Mouse (Mus musculus) forebrain, postnatal 0 days (tissue): ENCODE measurements around the gene Necab3. TPM values are rescaled to one million over a fixed set of nuclear protein-coding genes. Genes with fewer than 3 reads are reported as not detected.

Source experiments
- ATAC-seq: fragments of 200-750 bp; cut with Nextera tagmentation; 2 replicates; pipeline ENCODE4 v1.8.0; 2017; ENCODE audit warnings: mild to moderate bottlenecking, moderate library complexity
- DNase-seq: peaks from one replicate; pipeline ENCODE4 v3.0.0-alpha.2; 2015
- H3K27ac ChIP-seq: fragments of 300-500 bp; sonication (generic); 2 replicates; pipeline ENCODE4 v1.5.1; 2014; ENCODE audit warnings: low read depth, mild to moderate bottlenecking, antibody characterized with exemption, low read length, moderate library complexity, mixed read lengths
- H3K27me3 ChIP-seq: fragments of 300-500 bp; sonication (generic); 2 replicates; pipeline ENCODE4 v1.6.1; 2014; ENCODE audit warnings: mild to moderate bottlenecking, low read length, mixed read lengths; ENCODE audit not compliant: insufficient read depth
- H3K36me3 ChIP-seq: fragments of 300-500 bp; sonication (generic); 2 replicates; pipeline ENCODE4 v1.6.1; 2014; ENCODE audit warnings: mild to moderate bottlenecking, moderate library complexity; ENCODE audit not compliant: insufficient read depth
- H3K4me1 ChIP-seq: fragments of 300-500 bp; sonication (generic); 2 replicates; pipeline ENCODE4 v1.6.1; 2014; ENCODE audit warnings: antibody characterized with exemption; ENCODE audit not compliant: insufficient read depth
- H3K4me2 ChIP-seq: fragments of 300-500 bp; sonication (generic); 2 replicates; pipeline ENCODE4 v1.6.1; 2014; ENCODE audit warnings: low read depth, mild to moderate bottlenecking, moderate library complexity
- H3K4me3 ChIP-seq: fragments of 300-500 bp; sonication (generic); 2 replicates; pipeline ENCODE4 v1.5.1; 2014; ENCODE audit warnings: low read depth, low read length, mixed read lengths
- H3K9ac ChIP-seq: fragments of 300-500 bp; sonication (generic); 2 replicates; pipeline ENCODE4 v1.6.1; 2014; ENCODE audit warnings: mild to moderate bottlenecking
- H3K9me3 ChIP-seq: fragments of 300-500 bp; sonication (generic); 2 replicates; pipeline ENCODE4 v1.6.1; 2016; ENCODE audit warnings: low read length
- CTCF ChIP-seq: sonication (generic); IDR thresholded peaks from 2 replicates; pipeline ENCODE4 v1.5.1; 2016; ENCODE audit warnings: antibody characterized with exemption, control low read depth, low read depth
- WGBS: fragments of 180-500 bp; shearing (Covaris S2); extraction: QIAGEN DNeasy Blood & Tissue Kit; methylation state at CpG from one replicate; pipeline ENCODE4 v1.1.7; 2014; 5-methylcytosine and 5-hydroxymethylcytosine counted together
- polyA plus RNA-seq: library from polyadenylated mRNA; unstranded; fragments of >200 nt; fragmentation: Nextera tagmentation; extraction: Ambion mirVana; gene quantifications from 2 replicates; pipeline ENCODE4 v1.2.1, GENCODE M21; 2015
- total RNA-seq: library from RNA; depleted of rRNA; stranded (reverse); fragments of >200 nt; gene quantifications from 2 replicates; pipeline ENCODE4 v1.2.3, GENCODE M21; 2014

The Necab3 gene
- total and polyA plus RNA-seq, 2 experiments from 2014 or later = 14.5 to 17.2 TPM

DNA sequence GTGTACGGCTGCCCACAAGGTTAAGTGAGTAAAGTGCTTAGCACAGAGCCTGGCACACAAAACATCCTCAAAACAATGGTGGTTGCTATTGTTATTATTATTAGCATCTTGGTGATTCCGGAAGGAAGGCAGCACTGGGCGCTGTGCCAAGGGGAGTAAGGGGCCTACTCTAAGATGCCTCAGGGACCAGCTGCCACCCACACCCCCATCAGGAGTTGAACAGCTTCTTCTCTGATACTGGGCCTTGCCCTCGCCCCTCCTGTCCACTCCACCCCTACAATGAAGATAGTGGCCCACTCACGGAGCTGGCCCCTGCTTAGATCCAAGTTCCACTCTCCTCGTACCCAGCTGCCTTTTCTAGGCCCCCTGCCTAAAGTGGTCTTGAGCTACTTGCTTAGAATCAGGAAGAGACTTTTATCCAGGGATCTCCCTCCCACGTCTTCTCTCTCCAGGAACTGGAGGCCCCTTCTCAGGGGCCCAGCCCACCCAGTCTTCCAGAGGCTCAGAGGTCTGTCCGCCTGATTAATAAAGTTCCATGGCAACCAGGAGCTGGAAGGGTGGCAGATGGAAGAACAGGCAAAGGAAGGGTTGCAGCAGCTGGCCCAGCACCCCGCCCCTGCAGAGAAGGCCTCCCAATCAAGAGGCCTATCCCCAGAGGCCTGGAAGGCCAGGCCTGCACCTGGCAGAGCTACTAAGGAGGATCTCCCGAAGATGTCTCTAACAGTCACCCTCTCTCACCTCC lies 9.8 kb upstream of the Necab3 start:
- peak overlapping the region; percentile 91 for H3K4me2 ChIP-seq
- no peaks in the 10 kb centered on the region for H3K27me3 ChIP-seq
- 14% methylated on average over 10 of the region's 10 CpGs for WGBS
- peaks cover 10% of the 10 kb centered on the region; the same call in 1 of the 2 replicates for H3K4me1 ChIP-seq
- ATAC-seq = no peak
- peak overlapping the region; percentile 49; the same call in 1 of the 2 replicates for H3K9ac ChIP-seq
- no peak for TF ChIP-seq CTCF
- no peaks in the 10 kb centered on the region for H3K9me3 ChIP-seq
- DNase-seq = no peak
- peak overlapping the region; percentile 50; the same call in 1 of the 2 replicates for H3K27ac ChIP-seq
- H3K4me3 ChIP-seq = peak overlapping the region; percentile 83
- H3K36me3 ChIP-seq = no peaks in the 10 kb centered on the region

DNA sequence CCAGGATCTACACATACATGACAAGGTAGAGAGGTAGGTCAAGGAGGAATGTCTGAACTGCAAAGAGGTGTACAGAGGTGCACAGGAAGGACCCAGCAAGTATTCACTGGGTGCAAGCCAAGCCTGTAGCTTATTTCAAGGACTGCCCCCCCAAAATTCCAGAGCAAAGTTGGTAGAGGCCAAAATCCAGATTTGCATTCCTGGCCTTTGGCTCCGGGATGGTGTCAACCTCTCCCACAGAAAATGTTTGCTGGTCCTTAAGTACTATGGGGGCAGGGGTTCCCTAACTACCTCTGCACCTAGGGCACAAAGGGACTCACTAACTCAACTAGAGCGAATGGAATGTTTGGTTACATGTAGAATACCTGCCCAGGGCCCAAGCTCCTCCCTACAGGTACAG lies 9.1 kb upstream of the Necab3 start:
- no peaks in the 10 kb centered on the region for H3K9me3 ChIP-seq
- no peak overlapping the region for H3K9ac ChIP-seq
- ATAC-seq (no peak), DNase-seq (no peak)
- no peak for TF ChIP-seq CTCF
- 64% methylated on average over 2 of the region's 2 CpGs for WGBS
- 0 out of 2 replicates have a peak overlapping the region, but pooled peaks have one; percentile 50 for H3K27ac ChIP-seq
- no peaks in the 10 kb centered on the region for H3K27me3 ChIP-seq
- no peak overlapping the region; the same call in 1 of the 2 replicates for H3K4me2 ChIP-seq
- H3K4me3 ChIP-seq = no peak overlapping the region
- H3K36me3 ChIP-seq = no peaks in the 10 kb centered on the region
- peaks cover 10% of the 10 kb centered on the region; the same call in 1 of the 2 replicates for H3K4me1 ChIP-seq

DNA sequence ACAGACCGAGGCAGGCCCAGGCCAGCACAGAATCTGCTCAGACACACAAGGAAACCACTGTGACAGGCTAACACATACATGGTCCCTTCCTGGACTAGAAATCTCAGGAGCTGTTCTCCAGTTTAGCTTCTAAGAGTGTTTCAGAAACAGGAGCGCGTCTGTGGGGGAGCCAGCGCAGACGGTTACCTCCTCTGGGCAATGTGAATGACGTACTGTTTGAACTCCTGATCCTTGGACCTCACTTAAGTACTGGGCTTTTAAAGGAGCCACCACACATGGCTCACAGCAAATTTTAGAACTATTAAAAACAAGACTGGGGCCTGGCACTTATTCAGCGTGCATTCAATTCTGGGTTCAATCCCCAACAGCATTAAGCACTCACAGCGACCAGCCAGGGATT lies 8.0 kb upstream of the Necab3 start:
- 45% methylated on average over 8 of the region's 8 CpGs for WGBS
- no peak for ATAC-seq
- no peaks in the 10 kb centered on the region for H3K9me3 ChIP-seq
- H3K27ac ChIP-seq = no peak overlapping the region
- peaks cover 10% of the 10 kb centered on the region; the same call in 1 of the 2 replicates for H3K4me1 ChIP-seq
- no peak overlapping the region for H3K9ac ChIP-seq
- no peak overlapping the region for H3K4me2 ChIP-seq
- H3K36me3 ChIP-seq = no peaks in the 10 kb centered on the region
- no peak for DNase-seq
- no peaks in the 10 kb centered on the region for H3K27me3 ChIP-seq
- no peak overlapping the region for H3K4me3 ChIP-seq
- no peak for TF ChIP-seq CTCF

DNA sequence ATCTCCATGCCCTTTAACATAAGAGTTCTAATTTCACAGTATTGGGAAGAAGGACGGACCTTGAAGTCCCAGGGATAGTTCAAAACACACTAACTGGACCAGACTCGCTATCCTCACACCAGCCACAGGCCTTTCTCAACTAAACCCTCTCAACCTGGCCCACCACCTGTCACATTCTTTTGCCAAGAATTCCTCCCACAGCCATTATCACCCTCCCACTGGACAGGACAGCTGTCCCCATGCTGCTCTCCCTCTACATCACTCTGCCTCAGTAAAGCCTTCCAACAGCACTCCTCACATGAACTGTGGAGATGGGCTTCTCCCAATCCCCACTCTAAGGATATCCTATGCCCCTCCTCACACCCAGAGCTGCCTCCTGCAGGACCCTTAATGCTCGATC lies 6.9 kb upstream of the Necab3 start:
- 62% methylated on average over 3 of the region's 3 CpGs for WGBS
- no peak for DNase-seq

GRCm38 (mm10) chr2:154563612-154564170 lies 5.0 kb upstream of the Necab3 start:
- no peaks in the 10 kb centered on the region for H3K36me3 ChIP-seq
- no peak for DNase-seq
- WGBS = 96% methylated on average over 22 of the region's 22 CpGs
- no peak overlapping the region for H3K4me3 ChIP-seq
- no peak for TF ChIP-seq CTCF
- no peak overlapping the region for H3K4me2 ChIP-seq
- H3K9ac ChIP-seq = no peak overlapping the region
- ATAC-seq = no peak
- H3K27me3 ChIP-seq = no peaks in the 10 kb centered on the region
- peaks cover 6% of the 10 kb centered on the region; the same call in 1 of the 2 replicates for H3K4me1 ChIP-seq
- H3K9me3 ChIP-seq = no peaks in the 10 kb centered on the region
- no peak overlapping the region for H3K27ac ChIP-seq

More for the DNA sequence above, 6.9 kb upstream of the Necab3 start:
- Histone ChIP-seq H3K27ac (no peak overlapping the region), H3K27me3 (no peaks in the 10 kb centered on the region), H3K9me3 (no peaks in the 10 kb centered on the region), H3K4me3 (no peak overlapping the region), H3K4me1 (peaks cover 10% of the 10 kb centered on the region; the same call in 1 of the 2 replicates), H3K9ac (no peak overlapping the region), H3K4me2 (no peak overlapping the region), H3K36me3 (no peaks in the 10 kb centered on the region)
- no peak for TF ChIP-seq CTCF
- ATAC-seq = no peak

- Histone ChIP-seq H3K9me3 (no peaks in the 10 kb centered on the region), H3K36me3 (no peaks in the 10 kb centered on the region), H3K27ac (no peak overlapping the region), H3K4me2 (peak overlapping the region; percentile 73), H3K4me3 (no peak overlapping the region), H3K4me1 (peaks cover 15% of the 10 kb centered on the region), H3K9ac (no peak overlapping the region), H3K27me3 (no peaks in the 10 kb centered on the region)
- DNase-seq (no peak), ATAC-seq (no peak)
- 51% methylated on average over 5 of the region's 5 CpGs for WGBS
- TF ChIP-seq CTCF = no peak
Observed at GRCm38 (mm10) chr2:154557184-154557832, 1.4 kb downstream of the Necab3 start.

DNA sequence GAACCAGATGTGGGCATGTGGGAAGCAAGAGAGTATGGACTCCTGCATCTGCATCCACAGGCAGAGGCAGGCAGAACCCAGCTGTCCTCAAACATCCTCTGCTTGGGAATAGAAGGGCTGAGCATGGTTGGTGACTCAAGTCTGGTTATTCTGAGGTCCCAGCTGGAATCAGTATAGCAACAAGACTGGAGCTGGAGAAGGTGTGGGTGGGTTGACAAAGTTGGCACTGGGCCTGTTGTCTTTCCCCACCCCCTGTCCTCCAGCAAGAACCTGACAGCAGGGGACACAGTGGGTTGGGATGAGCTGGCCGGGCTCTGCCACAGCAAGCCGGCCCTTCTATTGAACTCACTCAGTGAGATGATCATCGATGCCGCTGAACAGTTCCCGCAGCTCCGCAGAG lies 3.5 kb downstream of the Necab3 start:
- DNase-seq (no peak), ATAC-seq (no peak)
- Histone ChIP-seq H3K9ac (no peak overlapping the region), H3K36me3 (no peaks in the 10 kb centered on the region), H3K4me3 (no peak overlapping the region), H3K4me2 (no peak overlapping the region), H3K27me3 (no peaks in the 10 kb centered on the region), H3K4me1 (peaks cover 19% of the 10 kb centered on the region), H3K27ac (no peak overlapping the region), H3K9me3 (no peaks in the 10 kb centered on the region)
- no peak for TF ChIP-seq CTCF
- WGBS = 73% methylated on average over 6 of the region's 6 CpGs
